Mouse (Mus musculus) G1E (cell line): ENCODE measurements around the gene Asic4.

Experiments used
- CTCF ChIP-seq: IDR thresholded peaks from 2 replicates; pipeline ENCODE4 v1.5.1; 2012; ENCODE audit warnings: low read depth, low read length, inconsistent platforms, mixed read lengths
- GATA1 ChIP-seq: IDR thresholded peaks from 2 replicates; pipeline ENCODE4 v1.6.1; 2012; ENCODE audit warnings: borderline replicate concordance, low read length, inconsistent platforms, mixed read lengths
- POLR2AphosphoS5 ChIP-seq: IDR thresholded peaks from 2 replicates; pipeline ENCODE4 v1.6.1; 2012; ENCODE audit warnings: low read depth, low read length, inconsistent platforms; ENCODE audit not compliant: insufficient replicate concordance
- TAL1 ChIP-seq: conservative IDR thresholded peaks from 2 replicates; pipeline ENCODE4 v1.6.1; 2012; ENCODE audit warnings: low read depth, low read length, inconsistent platforms, mixed read lengths

- no peak for TF ChIP-seq CTCF
- TF ChIP-seq GATA1, result no peak
- TF ChIP-seq POLR2AphosphoS5, result no peak
- TF ChIP-seq TAL1, result no peak
These were observed 44.7 kb upstream of the Asic4 start for GRCm38 (mm10) chr1:75405547-75405946.
